Mouse (Mus musculus) WW6 (cell line): ENCODE data around the gene Nt5c3b.

Experiments used
- DNase-seq: peaks from one replicate; pipeline ENCODE4 v3.0.0-alpha.2; 2013; ENCODE audit warnings: low read depth, low spot score

Nt5c3b gene

GRCm38 (mm10) chr11:100399727-100400538, 41.7 kb downstream of the Nt5c3b start:
- no peak for DNase-seq

- no peak for DNase-seq
Observed at GRCm38 (mm10) chr11:100399320-100399719, 42.3 kb downstream of the Nt5c3b start.

- DNase-seq: no peak
Observed at GRCm38 (mm10) chr11:100398517-100398916, 43.1 kb downstream of the Nt5c3b start.

DNA sequence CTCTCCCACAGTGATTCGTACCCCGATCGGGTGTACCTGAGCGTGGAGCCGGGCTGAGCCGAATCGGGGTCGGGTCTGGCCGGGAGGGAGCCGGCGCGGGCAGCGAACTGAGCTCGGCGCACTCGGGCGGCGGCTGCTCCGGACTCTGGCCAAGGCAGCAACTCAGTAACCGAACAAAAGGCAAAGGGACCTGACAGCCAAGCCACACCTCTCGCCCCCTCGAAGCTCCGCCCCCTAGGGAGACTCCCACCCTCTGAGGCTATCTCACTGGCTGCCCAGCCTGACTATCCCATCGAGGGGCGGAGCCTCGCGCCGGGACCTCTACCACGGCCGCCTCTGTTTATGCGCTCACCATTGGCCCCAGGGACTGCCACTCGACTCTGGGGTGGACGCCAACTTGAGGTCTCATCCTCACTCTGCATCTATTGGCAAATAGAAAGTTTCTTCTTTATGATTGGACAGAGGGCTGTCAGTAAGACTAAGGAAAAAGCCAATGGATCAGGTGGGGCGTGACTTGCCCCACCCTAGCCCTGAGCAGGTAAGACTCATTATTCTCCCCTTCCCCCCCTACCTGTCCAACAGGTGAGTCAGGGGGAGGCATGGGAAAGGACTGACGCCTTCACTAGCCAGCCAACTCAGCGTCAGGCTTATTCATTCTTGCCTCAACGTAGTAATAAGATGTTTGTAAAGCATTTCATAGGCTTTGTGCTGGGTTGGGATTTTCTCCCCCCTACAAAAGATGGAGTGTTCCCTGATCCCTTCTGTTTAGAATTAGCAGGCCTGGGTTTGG, 43.8 kb downstream of the Nt5c3b start, which contains the start of gene Jup:
Gene Jup, minus strand, starts transcription at position 164 of the 790 bp plus-strand sequence.
- peak; percentile 100 for DNase-seq

- no peak for DNase-seq
Observed at GRCm38 (mm10) chr11:100396886-100397599, 44.6 kb downstream of the Nt5c3b start.

DNA sequence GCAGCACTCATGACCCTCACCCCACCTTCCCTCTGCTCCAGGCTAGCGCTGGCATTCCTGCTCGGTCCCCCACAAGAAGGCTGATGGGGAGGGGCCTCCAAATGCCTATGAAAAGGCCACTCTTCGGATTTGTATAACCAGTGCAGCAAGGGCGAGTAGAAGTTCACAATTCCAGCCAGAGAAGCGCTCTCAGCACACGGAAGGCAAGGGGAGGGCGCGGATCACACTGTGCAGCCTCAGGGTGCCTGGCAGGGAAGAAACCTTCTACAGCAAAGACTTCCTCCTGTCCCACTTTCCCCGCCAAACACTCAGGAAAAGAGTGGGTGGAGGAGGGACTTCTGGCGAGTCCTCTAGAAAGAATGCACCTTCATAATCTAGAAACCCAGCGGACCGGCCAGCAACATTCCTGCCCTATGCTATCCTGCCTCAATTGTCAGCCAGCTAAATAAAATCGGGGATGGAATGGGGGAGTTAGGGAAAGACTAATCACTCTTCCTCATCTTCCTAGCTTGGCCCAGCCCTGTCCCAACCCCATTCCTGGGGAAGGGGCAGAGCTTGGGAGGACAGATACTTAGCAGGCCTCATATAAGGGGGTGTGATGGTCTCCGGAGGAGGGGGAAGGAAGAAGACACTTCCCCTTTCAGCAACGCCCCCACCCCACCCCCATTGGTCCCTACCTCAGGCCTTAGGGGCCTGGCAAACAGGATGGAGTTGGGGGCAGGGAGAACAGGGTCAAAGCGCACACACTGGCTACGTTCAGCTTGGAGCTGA, 45.6 kb downstream of the Nt5c3b start:
- no peak for DNase-seq

- no peak for DNase-seq
Observed at GRCm38 (mm10) chr11:100395200-100395599, 46.4 kb downstream of the Nt5c3b start.

DNA sequence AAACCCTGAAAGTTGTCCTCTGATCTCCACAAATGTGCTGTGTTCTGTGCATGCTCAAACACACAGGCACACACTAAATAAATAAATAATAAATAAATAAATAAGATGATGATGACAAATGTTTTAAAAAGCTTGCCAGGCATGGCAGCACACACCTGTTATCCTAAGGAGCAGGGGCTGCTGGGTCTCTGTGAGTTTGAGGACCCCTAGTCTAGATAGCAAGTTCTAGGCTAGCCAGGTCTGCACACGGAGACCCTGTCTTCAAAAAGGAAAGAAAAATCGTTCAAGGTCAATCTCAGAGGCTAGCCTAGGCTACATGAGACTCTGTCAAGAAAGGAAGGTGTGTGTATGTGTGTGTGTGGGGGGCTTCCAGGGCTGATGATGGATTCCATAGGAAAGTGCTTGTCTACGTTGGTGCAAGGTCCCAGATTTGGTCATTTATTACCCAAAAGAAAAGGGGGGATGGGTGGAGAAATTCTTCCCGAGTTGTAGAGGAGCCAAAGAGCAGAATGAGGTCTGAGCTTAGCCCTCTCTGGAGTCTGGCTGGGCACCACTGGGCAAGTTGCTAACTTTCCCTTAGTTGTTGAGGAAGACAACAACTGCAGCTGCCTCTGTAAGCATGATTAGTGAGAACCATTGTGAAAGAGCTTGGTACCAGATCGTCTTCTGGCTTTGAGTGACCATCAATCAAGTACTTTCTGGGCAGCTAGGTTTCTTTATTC, 47.1 kb downstream of the Nt5c3b start:
- no peak for DNase-seq

GRCm38 (mm10) chr11:100393733-100394132, 47.9 kb downstream of the Nt5c3b start:
- no peak for DNase-seq

GRCm38 (mm10) chr11:100392958-100393357, 48.6 kb downstream of the Nt5c3b start:
- DNase-seq: no peak

- no peak for DNase-seq
Observed at GRCm38 (mm10) chr11:100391884-100392345, 49.7 kb downstream of the Nt5c3b start.

DNA sequence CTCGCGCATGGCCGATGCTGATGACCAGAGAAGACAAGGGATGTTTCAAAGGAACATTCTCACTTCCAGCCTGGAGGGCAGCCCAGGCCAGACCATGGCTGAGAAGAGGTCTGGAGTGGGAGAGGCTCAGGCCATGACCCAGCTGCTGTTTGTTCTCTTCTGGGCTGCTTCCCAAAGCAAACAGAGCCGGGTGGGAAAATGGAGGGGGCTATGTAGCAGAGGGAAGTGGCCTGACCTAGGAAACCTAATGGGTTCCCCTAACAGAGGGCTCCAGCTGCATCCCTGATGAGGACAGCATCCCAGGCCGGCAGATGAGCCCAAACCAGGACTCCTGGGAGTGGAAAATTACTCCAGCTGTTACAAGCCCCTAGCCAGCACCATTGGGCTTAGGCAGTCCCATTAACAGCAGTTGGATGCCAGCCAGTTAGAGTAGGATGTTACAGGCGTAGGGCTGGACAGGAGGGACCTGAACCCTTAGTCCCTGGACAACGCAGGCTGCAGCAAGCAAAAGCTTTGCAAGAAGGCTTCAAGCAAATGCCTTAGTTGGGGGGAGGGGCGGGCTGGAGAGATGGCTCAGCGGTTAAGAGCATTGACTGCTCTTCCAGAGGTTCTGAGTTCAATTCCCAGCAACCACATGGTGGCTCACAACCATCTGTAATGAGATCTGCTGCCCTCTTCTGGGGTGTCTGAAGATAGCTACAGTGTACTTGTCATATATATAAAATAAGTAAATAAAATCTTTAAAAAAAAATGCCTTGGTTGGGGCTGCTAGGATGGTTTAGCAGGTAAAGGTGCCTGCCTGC, 50.3 kb downstream of the Nt5c3b start:
- no peak for DNase-seq

DNA sequence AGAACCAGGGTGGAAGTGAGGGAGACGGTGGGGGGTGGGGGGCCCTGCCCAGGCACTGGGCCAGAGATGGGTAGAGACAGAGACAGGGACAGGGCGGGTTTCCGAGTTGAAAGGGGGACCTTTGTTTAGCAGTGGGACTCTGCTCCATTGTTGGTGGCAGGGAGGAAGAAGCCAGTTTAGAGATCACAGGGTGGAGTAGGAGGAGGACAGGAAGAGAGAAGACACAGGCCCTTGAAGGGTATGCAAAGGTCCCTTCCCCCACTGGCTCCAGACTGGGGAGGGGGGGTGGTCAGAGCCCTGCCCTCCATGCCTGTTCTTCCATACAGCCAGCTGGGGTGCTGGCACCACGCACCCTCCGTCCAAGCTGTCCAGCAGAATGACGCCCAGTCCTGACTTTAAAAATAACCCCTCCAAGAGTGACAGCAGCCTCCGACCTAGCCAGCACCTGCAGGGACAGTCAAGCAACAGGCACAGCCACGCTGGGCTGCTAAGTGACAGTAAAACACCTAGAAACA, 51.6 kb downstream of the Nt5c3b start:
- DNase-seq: no peak

DNA sequence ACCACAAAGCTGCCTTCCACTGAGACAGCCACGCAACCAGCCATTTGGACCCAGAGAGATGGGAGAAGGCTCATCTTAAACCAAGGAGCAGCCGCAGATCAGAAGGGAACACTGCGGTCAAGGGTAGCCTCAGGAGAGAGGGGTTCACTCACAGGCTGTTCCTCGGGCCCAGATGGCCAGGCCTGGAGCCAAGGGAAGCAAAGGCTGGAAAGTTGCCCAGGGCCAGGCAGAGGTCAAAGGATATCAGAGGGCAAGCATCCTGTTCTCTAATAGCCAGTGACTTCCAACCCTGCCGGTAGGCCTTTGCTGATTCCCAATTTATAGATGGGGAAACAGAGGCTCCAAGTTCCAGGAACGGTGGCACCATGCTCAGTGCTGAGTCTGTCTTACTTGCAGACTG, 53.0 kb downstream of the Nt5c3b start:
- no peak for DNase-seq

DNA sequence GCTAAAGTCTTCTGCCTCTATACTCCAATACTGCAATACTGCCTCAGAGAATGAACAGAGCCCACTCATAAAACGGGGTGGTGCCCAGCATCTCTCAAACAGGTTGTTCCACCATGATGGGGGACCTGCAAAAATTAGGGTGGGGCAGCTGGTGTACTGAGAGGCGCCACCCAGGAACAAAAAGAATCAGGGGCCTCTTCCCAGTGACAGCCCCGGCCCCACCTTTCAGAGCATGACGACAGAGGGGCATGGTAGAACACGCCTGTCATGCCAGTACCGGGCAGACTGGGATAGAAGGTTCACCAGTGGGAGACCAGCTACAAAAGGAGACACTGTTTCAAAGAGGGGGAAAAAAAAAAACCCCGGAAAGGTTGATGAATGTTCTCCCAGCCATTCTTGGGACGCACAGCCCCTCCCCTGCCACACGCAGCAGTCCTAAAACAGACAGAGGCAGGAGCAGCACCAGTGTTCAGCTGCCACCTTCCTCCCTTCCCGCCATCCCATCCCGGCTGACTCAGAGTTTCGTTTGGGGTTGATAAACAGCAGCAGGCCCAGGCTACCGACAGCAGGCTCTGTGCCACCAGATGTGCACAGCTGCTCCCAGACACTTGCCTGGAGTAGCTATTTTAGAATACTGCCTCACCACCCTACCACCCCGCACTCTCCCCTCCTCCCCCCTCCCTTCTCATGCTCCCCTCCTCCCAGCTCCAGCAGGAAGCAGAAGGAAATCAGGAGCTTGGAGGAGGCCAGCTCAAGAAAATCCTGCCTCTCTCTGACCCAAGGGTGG, 53.8 kb downstream of the Nt5c3b start:
- DNase-seq: no peak

GRCm38 (mm10) chr11:100387111-100387510, 54.5 kb downstream of the Nt5c3b start:
- DNase-seq: no peak

- peak; percentile 71 for DNase-seq
Observed at GRCm38 (mm10) chr11:100386586-100386985, 55.0 kb downstream of the Nt5c3b start.

DNA sequence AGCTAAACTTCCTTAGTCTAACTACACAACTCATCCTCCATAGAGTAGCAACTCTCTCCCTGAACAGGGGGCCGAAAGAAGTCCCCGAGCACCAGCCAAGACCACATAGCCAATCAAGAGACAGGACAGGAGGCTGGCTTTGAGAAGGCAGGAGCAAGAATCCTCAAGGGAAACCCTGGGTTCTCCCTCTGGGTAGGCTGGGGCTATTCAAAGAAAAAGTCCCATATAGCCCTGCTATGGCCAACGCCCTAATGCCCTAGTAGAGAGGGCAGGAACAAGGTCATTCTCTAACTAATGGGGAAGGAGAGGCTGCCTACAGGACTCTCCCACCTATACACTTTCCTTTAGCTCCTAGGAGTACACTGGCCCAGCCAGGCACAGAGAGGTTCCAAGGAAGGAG, 56.6 kb downstream of the Nt5c3b start:
- no peak for DNase-seq

DNA sequence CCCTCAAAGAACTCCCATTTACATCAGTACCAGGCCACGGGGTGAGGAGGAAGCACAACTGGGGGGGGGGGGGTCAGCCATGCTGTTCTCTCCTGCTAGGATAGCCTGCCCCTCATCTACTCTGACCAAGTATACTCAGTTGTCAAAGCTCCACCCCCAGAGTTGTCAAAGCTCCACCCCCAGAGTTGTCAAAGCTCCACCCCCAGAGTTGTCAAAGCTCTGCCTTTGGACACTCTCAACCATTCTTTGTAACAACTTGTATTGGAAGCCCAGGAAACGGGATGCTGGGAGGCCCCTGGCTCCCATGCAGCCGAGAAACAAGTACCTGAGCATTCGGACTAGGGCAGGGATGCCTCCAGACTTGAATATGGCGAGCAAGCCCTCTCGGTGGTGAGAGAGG, 58.9 kb downstream of the Nt5c3b start:
- DNase-seq: no peak
